Mouse (Mus musculus): ENCODE results near the gene Olfr1537. TPM values are rescaled to one million over a fixed set of nuclear protein-coding genes. Genes with fewer than 3 reads are reported as not detected.

Olfr1537 gene
- not detected for total RNA-seq (2022)

GRCm38 (mm10) chr9:39249894-39250293 is at the start of gene Olfr1537:
Gene Olfr1537, minus strand, starts transcription at chr9:39249994.
- DNase-seq (ENCODE audit: low spot score in 2 of 2): no peak

- DNase-seq (ENCODE audit: low spot score in 2 of 2): no peak
Observed at GRCm38 (mm10) chr9:39287136-39287535, 37.3 kb upstream of the Olfr1537 start.

- no peak for DNase-seq (ENCODE audit: low spot score in 2 of 2)
Observed at GRCm38 (mm10) chr9:39276718-39277117, 26.9 kb upstream of the Olfr1537 start, which contains the start of gene Olfr945. Gene Olfr945, minus strand, starts transcription at chr9:39276818.

- DNase-seq (ENCODE audit: low spot score in 2 of 2): no peak
Observed at GRCm38 (mm10) chr9:39201620-39202019, 48.2 kb downstream of the Olfr1537 start, which contains the start of gene Olfr944. Gene Olfr944, plus strand, starts transcription at chr9:39201920.

Other genes starting within 250 kb of the Olfr1537 start
- gene Olfr146, start 226.6 kb downstream of the Olfr1537 start, total RNA-seq (2022): not detected
- not detected for gene Olfr937, start 185.0 kb downstream of the Olfr1537 start, total RNA-seq (2022)
- gene Olfr938, start 171.1 kb downstream of the Olfr1537 start, total RNA-seq (2022): not detected
- not detected for gene Olfr27, start 121.9 kb downstream of the Olfr1537 start, total RNA-seq (2022)
- not detected for gene Olfr943, start 83.7 kb downstream of the Olfr1537 start, total RNA-seq (2022)
- not detected for gene Olfr944, start 48.1 kb downstream of the Olfr1537 start, total RNA-seq (2022)
- gene Olfr945, start 26.8 kb upstream of the Olfr1537 start, total RNA-seq (2022): not detected
- not detected for gene Olfr948, start 76.1 kb upstream of the Olfr1537 start, total RNA-seq (2022)
- gene Olfr951, start 137.4 kb upstream of the Olfr1537 start, total RNA-seq (2022): not detected
- not detected for gene Olfr952, start 177.2 kb upstream of the Olfr1537 start, total RNA-seq (2022)
- gene Olfr954, start 206.7 kb upstream of the Olfr1537 start, total RNA-seq (2022): not detected
- not detected for gene Olfr955, start 221.9 kb upstream of the Olfr1537 start, total RNA-seq (2022)
- not detected for gene Olfr44, start 244.0 kb upstream of the Olfr1537 start, total RNA-seq (2022)